Mouse (Mus musculus): ENCODE data around the gene Igdcc4.

- TF ChIP-seq ZNF384 (IDR thresholded peaks at IDR 0.05; ENCODE audit: low read depth, low read length), result no peak
- no peak for TF ChIP-seq MAFK (IDR thresholded peaks at IDR 0.05; ENCODE audit: insufficient read depth, low read depth, low read length)
- TF ChIP-seq CHD2 (IDR thresholded peaks at IDR 0.05; ENCODE audit: low read depth, low read length), result no peak
- no peak for TF ChIP-seq HCFC1 (IDR thresholded peaks at IDR 0.05; ENCODE audit: borderline replicate concordance, insufficient read depth, low read length)
- TF ChIP-seq ZC3H11A (IDR thresholded peaks at IDR 0.05; ENCODE audit: borderline replicate concordance, low read depth, low read length), result no peak
These were observed 41.1 kb downstream of the Igdcc4 start for GRCm38 (mm10) chr9:65142399-65142798.
